ENCODE assay signal across 22 mouse cellular contexts in the genomic region with DNA sequence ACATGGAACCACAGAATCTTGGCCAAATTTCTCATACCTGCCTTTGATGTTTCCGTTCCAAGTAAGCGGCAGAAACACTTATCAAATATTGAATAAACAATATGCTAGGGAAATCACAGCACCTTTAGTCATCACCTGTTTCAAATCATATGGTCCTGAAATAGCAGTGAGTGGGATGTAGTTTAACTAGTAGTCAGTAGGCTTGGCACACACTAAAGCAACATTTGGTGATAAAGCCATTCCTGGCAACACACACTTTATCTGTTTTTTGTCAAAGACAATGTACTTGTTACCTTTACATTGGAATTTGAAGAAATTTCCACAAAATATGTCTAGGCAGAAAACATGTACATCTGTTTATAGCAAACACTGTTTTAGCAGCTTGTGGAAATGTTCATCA.
DNase-seq lines count a peak whose midpoint lies in the region; ATAC-seq and TF ChIP-seq lines count a peak whose summit lies in the region.
"Had no signal": no experiment of that assay in that cellular context is flagged by ENCODE, and none has a peak within 500 bp of the region (broad histone marks: within the 10 kb centered on the region; RNA-seq: fewer than 3 reads in every experiment).

No protein-coding gene starts in this region.

- no peak for TF ChIP-seq CTCF in forebrain, postnatal 0 days (IDR thresholded peaks at IDR 0.05; ENCODE audit: low read depth)

- no peak overlapping the region for H3K9ac ChIP-seq in forebrain, embryonic 13.5 days
- no peak overlapping the region for H3K9ac ChIP-seq in forebrain, postnatal 0 days
- H3K9ac ChIP-seq in midbrain, embryonic 14.5 days (replicated peaks; ENCODE audit: low read length): no peak overlapping the region
- H3K9ac ChIP-seq: heart, embryonic 12.5 days; heart, embryonic 15.5 days; hindbrain, embryonic 13.5 days; intestine, embryonic 15.5 days had no signal

- peak; percentile 27; the same call in 1 of the 2 replicates for ATAC-seq in forebrain, embryonic 13.5 days
- ATAC-seq in forebrain, postnatal 0 days: no peak
- peak; percentile 41; the same call in 1 of the 2 replicates for ATAC-seq in frontal cortex, adult (ENCODE audit: low TSS enrichment)
- ATAC-seq in midbrain, embryonic 14.5 days (ENCODE audit: low FRiP score, low TSS enrichment): no peak
- ATAC-seq: activated CD4-positive, CD25-positive, alpha-beta regulatory T cell, adult 4 months; hindbrain, embryonic 16.5 days; intestine, embryonic 15.5 days had no signal

- H3K9me3 ChIP-seq in forebrain, embryonic 13.5 days (replicated peaks): no peaks in the 10 kb centered on the region
- no peaks in the 10 kb centered on the region for H3K9me3 ChIP-seq in forebrain, postnatal 0 days (ENCODE audit: low read length)
- no peaks in the 10 kb centered on the region for H3K9me3 ChIP-seq in midbrain, embryonic 14.5 days (ENCODE audit: control insufficient read depth, low read length)
- H3K9me3 ChIP-seq: heart, embryonic 12.5 days; heart, embryonic 15.5 days; hindbrain, embryonic 10.5 days; hindbrain, embryonic 13.5 days; intestine, embryonic 15.5 days had no signal

- H3K4me3 ChIP-seq in forebrain, embryonic 13.5 days: no peak overlapping the region
- H3K4me3 ChIP-seq in forebrain, postnatal 0 days (ENCODE audit: low read depth, low read length): no peak overlapping the region
- no peak overlapping the region for H3K4me3 ChIP-seq in midbrain, embryonic 14.5 days (replicated peaks; ENCODE audit: low read depth, low read length)
- H3K4me3 ChIP-seq: heart, embryonic 12.5 days; heart, embryonic 15.5 days; hindbrain, embryonic 10.5 days; hindbrain, embryonic 13.5 days; intestine, embryonic 15.5 days had no signal

- no peaks in the 10 kb centered on the region for H3K27me3 ChIP-seq in forebrain, embryonic 13.5 days
- no peaks in the 10 kb centered on the region for H3K27me3 ChIP-seq in forebrain, postnatal 0 days (ENCODE audit: insufficient read depth, low read length)
- H3K27me3 ChIP-seq in midbrain, embryonic 14.5 days (ENCODE audit: control insufficient read depth, insufficient read depth, low read length): no peaks in the 10 kb centered on the region
- H3K27me3 ChIP-seq: heart, embryonic 12.5 days; heart, embryonic 15.5 days; hindbrain, embryonic 13.5 days; intestine, embryonic 15.5 days had no signal

- 88% methylated on average over 2 of the region's 2 CpGs for WGBS in forebrain, embryonic 13.5 days
- 61% methylated on average over 2 of the region's 2 CpGs for WGBS in forebrain, postnatal 0 days
- WGBS in midbrain, embryonic 14.5 days: 95% methylated on average over 2 of the region's 2 CpGs

- DNase-seq in cerebellum, adult 8-10 months: peak; percentile 0
- DNase-seq in cerebellum, adult 11-12 months: no peak
- no peak for DNase-seq in forebrain, postnatal 0 days
- DNase-seq in frontal cortex, postnatal 25 days (ENCODE audit: low spot score in 2 of 2): no peak
- DNase-seq in brain, adult 2 months (ENCODE audit: low read depth, low spot score): peak; percentile 23
- no peak for DNase-seq in midbrain, embryonic 14.5 days
- DNase-seq: adrenal gland, adult 8-10 months; adrenal gland, postnatal 25 days; gastrocnemius, postnatal 25 days; heart, adult 18-20 months; heart, postnatal 10 days; heart, postnatal 36 days; kidney, adult 11 months had no signal

- H3K4me1 ChIP-seq in forebrain, embryonic 13.5 days: no peaks in the 10 kb centered on the region
- H3K4me1 ChIP-seq in forebrain, postnatal 0 days (ENCODE audit: insufficient read depth): no peaks in the 10 kb centered on the region
- no peaks in the 10 kb centered on the region for H3K4me1 ChIP-seq in midbrain, embryonic 14.5 days (ENCODE audit: control insufficient read depth, insufficient read depth, low read length)
- H3K4me1 ChIP-seq: heart, embryonic 12.5 days; heart, embryonic 15.5 days; hindbrain, embryonic 10.5 days; hindbrain, embryonic 13.5 days; intestine, embryonic 15.5 days had no signal

- H3K4me2 ChIP-seq in forebrain, embryonic 13.5 days: no peak overlapping the region
- H3K4me2 ChIP-seq in forebrain, postnatal 0 days (ENCODE audit: low read depth): no peak overlapping the region
- H3K4me2 ChIP-seq in midbrain, embryonic 14.5 days (ENCODE audit: low read length): no peak overlapping the region
- H3K4me2 ChIP-seq: heart, embryonic 12.5 days; heart, embryonic 15.5 days; hindbrain, embryonic 13.5 days; intestine, embryonic 15.5 days had no signal

- no peak overlapping the region for H3K27ac ChIP-seq in forebrain, embryonic 13.5 days
- H3K27ac ChIP-seq in forebrain, postnatal 0 days (ENCODE audit: low read depth, low read length): no peak overlapping the region
- no peak overlapping the region for H3K27ac ChIP-seq in midbrain, embryonic 14.5 days (replicated peaks; ENCODE audit: low read depth, low read length)
- H3K27ac ChIP-seq: heart, embryonic 15.5 days; hindbrain, embryonic 10.5 days; hindbrain, embryonic 13.5 days; intestine, embryonic 15.5 days had no signal

- no peaks in the 10 kb centered on the region for H3K36me3 ChIP-seq in forebrain, embryonic 13.5 days (ENCODE audit: poor library complexity, severe bottlenecking)
- H3K36me3 ChIP-seq in forebrain, postnatal 0 days (ENCODE audit: insufficient read depth): no peaks in the 10 kb centered on the region
- no peaks in the 10 kb centered on the region for H3K36me3 ChIP-seq in midbrain, embryonic 14.5 days (ENCODE audit: control insufficient read depth, insufficient read depth, low read length)
- H3K36me3 ChIP-seq: heart, embryonic 12.5 days; heart, embryonic 15.5 days; hindbrain, embryonic 10.5 days; hindbrain, embryonic 13.5 days; intestine, embryonic 15.5 days had no signal

Comparison
In these comparisons a context has a peak if more than half of its experiments do, and no peak if none do; other contexts are left out.
1. DNase-seq: peak in cerebellum, adult 8-10 months (single experiment) and brain, adult 2 months (single experiment); none in cerebellum, adult 11-12 months (single experiment), forebrain, postnatal 0 days (single experiment), frontal cortex, postnatal 25 days (0 of 2) and midbrain, embryonic 14.5 days (single experiment).
2. ATAC-seq: peak in forebrain, embryonic 13.5 days (single experiment) and frontal cortex, adult (single experiment); none in forebrain, postnatal 0 days (single experiment) and midbrain, embryonic 14.5 days (single experiment).